In genomic region chr11:69629802-69630201, GRCm38 (mm10) we compare ENCODE assay signal across 13 mouse cellular contexts. TPM values are rescaled to one million over a fixed set of nuclear protein-coding genes. Genes with fewer than 3 reads are reported as not detected.
DNase-seq lines count a peak whose midpoint lies in the region; ATAC-seq and TF ChIP-seq lines count a peak whose summit lies in the region.
"Had no signal": no experiment of that assay in that cellular context is flagged by ENCODE, and none has a peak within 500 bp of the region (broad histone marks: within the 10 kb centered on the region; RNA-seq: fewer than 3 reads in every experiment).

No protein-coding gene starts in this region.

- DNase-seq in heart, adult 2 months = no peak
- DNase-seq in heart, adult 18-20 months = no peak
- DNase-seq in lung, postnatal 0 days (ENCODE audit: low spot score) = peak; percentile 49
- DNase-seq in lung, postnatal 4 days = no peak
- peak; percentile 72 for DNase-seq in R1 (ENCODE audit: low read depth, low spot score)
- DNase-seq in naive thymus-derived CD4-positive, alpha-beta T cell, adult 2 months (ENCODE audit: low read depth) = peak; percentile 78
- no peak for DNase-seq in gastrocnemius, postnatal 36 days
- no peak for DNase-seq in gastrocnemius, postnatal 14 days
- DNase-seq: layer of hippocampus, adult 9-11 months had no signal

- H3K4me1 ChIP-seq in heart, adult 2 months (ENCODE audit: control insufficient read depth, insufficient read depth, low read length) = peaks cover 4% of the 10 kb centered on the region
- H3K4me1 ChIP-seq in lung, postnatal 0 days (ENCODE audit: insufficient read depth, low read depth, low read length) = no peaks in the 10 kb centered on the region; the same call in 1 of the 2 replicates

- H3K4me3 ChIP-seq in heart, adult 2 months = no peak overlapping the region
- no peak overlapping the region for H3K4me3 ChIP-seq in lung, postnatal 0 days (ENCODE audit: low read depth, low read length)
- H3K4me3 ChIP-seq: embryonic facial prominence, embryonic 15.5 days; hindbrain, embryonic 10.5 days; limb, embryonic 15.5 days had no signal

- H3K27ac ChIP-seq in heart, adult 2 months = no peak overlapping the region
- H3K27ac ChIP-seq in lung, postnatal 0 days (ENCODE audit: low read length) = no peak overlapping the region
- H3K27ac ChIP-seq: embryonic facial prominence, embryonic 15.5 days; hindbrain, embryonic 10.5 days; limb, embryonic 15.5 days had no signal

- TF ChIP-seq EP300 in heart, adult 2 months (IDR thresholded peaks at IDR 0.05; ENCODE audit: insufficient read depth, low read depth, low read length) = no peak
- TF ChIP-seq EP300 in lung, postnatal 0 days (IDR thresholded peaks at IDR 0.05) = no peak

- H3K79me2 ChIP-seq in heart, adult 2 months (replicated peaks; ENCODE audit: control insufficient read depth, insufficient read depth, low read length) = peaks cover 2% of the 10 kb centered on the region

- ATAC-seq in lung, postnatal 0 days = no peak
- ATAC-seq: midbrain, embryonic 16.5 days had no signal

- H3K9ac ChIP-seq in heart, adult 2 months (ENCODE audit: low read depth, low read length) = no peak overlapping the region
- no peak overlapping the region for H3K9ac ChIP-seq in lung, postnatal 0 days (replicated peaks; ENCODE audit: low read depth)
- H3K9ac ChIP-seq: embryonic facial prominence, embryonic 15.5 days; limb, embryonic 15.5 days had no signal

- H3K9me3 ChIP-seq in lung, postnatal 0 days (ENCODE audit: low read length) = no peaks in the 10 kb centered on the region
- H3K9me3 ChIP-seq: embryonic facial prominence, embryonic 15.5 days; hindbrain, embryonic 10.5 days; limb, embryonic 15.5 days had no signal

- H3K27me3 ChIP-seq in heart, adult 2 months (ENCODE audit: control insufficient read depth, insufficient read depth, low read length) = no peaks in the 10 kb centered on the region
- H3K27me3 ChIP-seq in lung, postnatal 0 days (replicated peaks; ENCODE audit: insufficient read depth, low read length) = no peaks in the 10 kb centered on the region
- H3K27me3 ChIP-seq: embryonic facial prominence, embryonic 15.5 days; limb, embryonic 15.5 days had no signal

- 53% methylated on average over 1 of the region's 1 CpGs for WGBS in heart, adult 2 months
- WGBS in lung, postnatal 0 days = 76% methylated on average over 1 of the region's 1 CpGs

- intact Hi-C loops in heart, adult 2 months (cut with DNase I) = loop anchor here (2.0 kb wide), 1 partner anchor 27 kb away; no protein-coding TSS in a partner anchor
- intact Hi-C loops in gastrocnemius, postnatal 36 days (cut with DNase I) = loop anchor here (2.0 kb wide), 1 partner anchor 27 kb away; no protein-coding TSS in a partner anchor
- intact Hi-C loops in gastrocnemius, postnatal 14 days (cut with DNase I; ENCODE audit: low total_unique reads) = loop anchor here (5.0 kb wide), 1 partner anchor 37 kb away; the partner anchor contains the start of gene Cd68

- no peak for TF ChIP-seq POLR2A in heart, adult 2 months (IDR thresholded peaks at IDR 0.05; ENCODE audit: insufficient read depth, low read depth, low read length)

- TF ChIP-seq CTCF in heart, adult 2 months (IDR thresholded peaks at IDR 0.05) = peak; percentile 82
- peak; percentile 67 for TF ChIP-seq CTCF in lung, postnatal 0 days (IDR thresholded peaks at IDR 0.05)

- H3K36me3 ChIP-seq in heart, adult 2 months (ENCODE audit: control insufficient read depth, insufficient read depth, low read length) = peaks cover 9% of the 10 kb centered on the region
- H3K36me3 ChIP-seq in lung, postnatal 0 days (ENCODE audit: insufficient read depth, low read length) = no peaks in the 10 kb centered on the region
- H3K36me3 ChIP-seq: embryonic facial prominence, embryonic 15.5 days; hindbrain, embryonic 10.5 days; limb, embryonic 15.5 days had no signal

- H3K4me2 ChIP-seq in lung, postnatal 0 days (replicated peaks; ENCODE audit: low read depth, low read length) = no peak overlapping the region
- H3K4me2 ChIP-seq: embryonic facial prominence, embryonic 15.5 days; limb, embryonic 15.5 days had no signal

RNA-seq across cellular contexts. Expression of gene Fxr2, which starts 3.0 kb away (rescaled TPM):
- 100 to 1,000 TPM in 1 of 2 experiments, 10 to 100 TPM in 1; 86.0 to 103 TPM for total RNA-seq in heart, adult 2 months (2021)
- polyA plus RNA-seq in heart, adult 2 months (2012; rRNA removed) = 61.2 and 112 TPM in 2 replicates
- 10 to 100 TPM; 91.3 to 97.2 TPM for total RNA-seq in heart, adult 18-20 months (2021)
- polyA plus RNA-seq in lung, postnatal 0 days (2015; fragmentation: Nextera tagmentation; extraction: Ambion mirVana) = 16.3 and 17.9 TPM in 2 replicates
- 10 to 100 TPM; 77.7 to 91.9 TPM for total RNA-seq in gastrocnemius, postnatal 36 days (2021)
- 10 to 100 TPM; 55.3 to 66.5 TPM for total RNA-seq in gastrocnemius, postnatal 14 days (2021)

RNA-seq across cellular contexts. Expression of gene Sat2, which starts 8.0 kb away (rescaled TPM):
- total RNA-seq in heart, adult 2 months (2021) = 1 to 10 TPM; 1.8 to 1.9 TPM
- 4.5 and 6.1 TPM in 2 replicates for polyA plus RNA-seq in heart, adult 2 months (2012; rRNA removed)
- 1 to 10 TPM; 3.3 to 3.8 TPM for total RNA-seq in heart, adult 18-20 months (2021)
- 14.4 and 16.3 TPM in 2 replicates for polyA plus RNA-seq in lung, postnatal 0 days (2015; fragmentation: Nextera tagmentation; extraction: Ambion mirVana)
- 1 to 10 TPM; 3.0 to 3.2 TPM for total RNA-seq in gastrocnemius, postnatal 36 days (2021)
- 1 to 10 TPM; 4.9 to 5.0 TPM for total RNA-seq in gastrocnemius, postnatal 14 days (2021)

RNA-seq across cellular contexts. Expression of gene Shbg, which starts 12.1 kb away (rescaled TPM):
- not detected for total RNA-seq in heart, adult 2 months (2021)
- polyA plus RNA-seq in heart, adult 2 months (2012; rRNA removed) = not detected in 2 replicates
- total RNA-seq in heart, adult 18-20 months (2021) = not detected
- not detected in 2 replicates for polyA plus RNA-seq in lung, postnatal 0 days (2015; fragmentation: Nextera tagmentation; extraction: Ambion mirVana)
- total RNA-seq in gastrocnemius, postnatal 36 days (2021) = not detected
- under 1 TPM; 0.38 to 0.47 TPM for total RNA-seq in gastrocnemius, postnatal 14 days (2021)
- polyA plus RNA-seq: embryonic facial prominence, embryonic 15.5 days; hindbrain, embryonic 10.5 days; limb, embryonic 15.5 days; midbrain, embryonic 16.5 days had no signal

RNA-seq across cellular contexts. Expression of gene Atp1b2, which starts 24.1 kb away (rescaled TPM):
- 10 to 100 TPM; 17.0 to 20.3 TPM for total RNA-seq in heart, adult 2 months (2021)
- 23.7 and 30.0 TPM in 2 replicates for polyA plus RNA-seq in heart, adult 2 months (2012; rRNA removed)
- 10 to 100 TPM; 15.2 to 16.4 TPM for total RNA-seq in heart, adult 18-20 months (2021)
- 7.5 and 8.1 TPM in 2 replicates for polyA plus RNA-seq in lung, postnatal 0 days (2015; fragmentation: Nextera tagmentation; extraction: Ambion mirVana)
- total RNA-seq in gastrocnemius, postnatal 36 days (2021) = 100 to 1,000 TPM; 380 to 461 TPM
- total RNA-seq in gastrocnemius, postnatal 14 days (2021) = 100 to 1,000 TPM; 384 to 403 TPM

RNA-seq across cellular contexts. Expression of gene Sox15, which starts 25.3 kb away (rescaled TPM):
- total RNA-seq in heart, adult 2 months (2021) = not detected
- not detected in 2 replicates for polyA plus RNA-seq in heart, adult 2 months (2012; rRNA removed)
- not detected for total RNA-seq in heart, adult 18-20 months (2021)
- polyA plus RNA-seq in lung, postnatal 0 days (2015; fragmentation: Nextera tagmentation; extraction: Ambion mirVana) = 0.14 and 0.17 TPM in 2 replicates
- not detected for total RNA-seq in gastrocnemius, postnatal 36 days (2021)
- not detected for total RNA-seq in gastrocnemius, postnatal 14 days (2021)
- polyA plus RNA-seq: midbrain, embryonic 16.5 days had no signal

Comparison
In these comparisons a context has a peak if more than half of its experiments do, and no peak if none do; other contexts are left out.
1. DNase-seq: peak in lung, postnatal 0 days (single experiment), R1 (single experiment) and naive thymus-derived CD4-positive, alpha-beta T cell, adult 2 months (single experiment); none in heart, adult 2 months (0 of 2), heart, adult 18-20 months (0 of 2), lung, postnatal 4 days (0 of 2), gastrocnemius, postnatal 36 days (0 of 2) and gastrocnemius, postnatal 14 days (single experiment).